Mouse (Mus musculus) testis, adult 2 months (tissue): ENCODE data around the gene Phrf1. TPM values are rescaled to one million over a fixed set of nuclear protein-coding genes. Genes with fewer than 3 reads are reported as not detected.

Experiments used
- H3K27ac ChIP-seq: fragments of 200-500 bp; 2 replicates; pipeline ENCODE4 v1.5.1; 2012; ENCODE audit warnings: low read depth, low read length; ENCODE audit not compliant: control insufficient read depth, insufficient read depth
- H3K27me3 ChIP-seq: fragments of 200-500 bp; 2 replicates; pipeline ENCODE4 v1.6.1; 2012; ENCODE audit warnings: mild to moderate bottlenecking, low read length, moderate library complexity; ENCODE audit not compliant: control insufficient read depth, insufficient read depth
- H3K36me3 ChIP-seq: fragments of 200-500 bp; 2 replicates; pipeline ENCODE4 v1.6.1; 2012; ENCODE audit warnings: mild to moderate bottlenecking, low read length; ENCODE audit not compliant: control insufficient read depth, insufficient read depth
- H3K4me1 ChIP-seq: fragments of 200-500 bp; 2 replicates; pipeline ENCODE4 v1.6.1; 2012; ENCODE audit warnings: low read length; ENCODE audit not compliant: control insufficient read depth, insufficient read depth
- H3K4me3 ChIP-seq: fragments of 200-500 bp; 2 replicates; pipeline ENCODE4 v1.5.1; 2012; ENCODE audit warnings: low read depth, mild to moderate bottlenecking, low read length, moderate library complexity, mixed read lengths; ENCODE audit not compliant: control insufficient read depth
- CTCF ChIP-seq: fragments of 200-500 bp; IDR thresholded peaks from 2 replicates; pipeline ENCODE4 v1.5.1; 2012; ENCODE audit warnings: low read depth, mild to moderate bottlenecking, inconsistent platforms, low read length, moderate library complexity; ENCODE audit not compliant: control insufficient read depth, insufficient read depth, insufficient replicate concordance
- POLR2A ChIP-seq: fragments of 200-500 bp; IDR thresholded peaks from 2 replicates; pipeline ENCODE4 v1.6.1; 2012; ENCODE audit warnings: low read depth, mild to moderate bottlenecking, inconsistent platforms, low read length, moderate library complexity; ENCODE audit not compliant: control insufficient read depth
- polyA plus RNA-seq: library from polyadenylated mRNA; depleted of rRNA; stranded (reverse); fragments of >200 nt; gene quantifications from 2 replicates; pipeline ENCODE4 v1.2.3, GENCODE M21; 2012

Phrf1 gene
- polyA plus RNA-seq, 1 experiment = 19.0 TPM

DNA sequence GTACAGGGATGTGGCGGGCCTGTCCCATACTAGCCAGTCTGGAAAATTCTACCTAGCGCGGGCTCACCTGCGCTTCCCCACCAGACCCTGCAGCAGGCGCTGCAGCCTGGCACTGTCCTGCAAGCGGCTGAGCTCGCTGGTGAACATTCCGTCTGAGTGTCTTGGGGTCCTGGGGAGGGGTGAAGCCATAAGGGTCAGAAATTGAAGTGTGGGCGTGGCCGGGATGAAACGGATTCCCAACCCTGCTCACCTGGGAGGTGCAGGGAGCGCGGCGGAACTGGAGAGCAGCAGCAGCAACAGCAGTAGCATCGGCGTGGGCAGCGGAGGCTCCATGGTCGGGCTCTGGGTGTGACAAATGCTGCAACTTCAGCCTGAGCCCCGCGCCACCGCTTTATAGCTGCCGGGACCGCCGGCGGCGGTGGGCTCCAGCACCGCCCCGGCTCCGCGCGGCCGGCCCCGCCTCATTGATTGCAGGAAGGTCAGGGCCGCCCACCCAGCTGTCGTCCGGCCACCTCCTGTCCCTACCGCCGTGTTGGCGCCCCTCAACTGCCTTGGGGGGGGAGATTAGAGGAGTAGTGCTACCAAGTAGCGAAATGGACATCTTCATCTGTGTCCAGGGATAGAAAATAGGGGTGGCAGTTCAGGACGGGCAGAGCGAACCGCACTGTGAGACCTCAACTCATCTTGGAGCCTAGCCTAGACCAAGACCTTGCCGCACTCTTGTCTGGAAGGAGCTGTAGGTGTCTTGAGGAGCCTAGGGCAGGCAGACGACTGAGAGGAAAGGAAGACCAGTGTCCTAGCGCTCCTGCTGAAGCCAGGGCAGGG lies 50.4 kb downstream of the Phrf1 start, which contains the start of gene Sct:
TSS of gene Sct (minus strand) at position 368 of the 825 bp plus-strand sequence.
- H3K4me3 ChIP-seq = peak within 1 kb of the TSS; percentile 51
- peaks cover 9% of the 10 kb centered on the region for H3K4me1 ChIP-seq
- peak; percentile 31; the same call in 1 of the 2 replicates for TF ChIP-seq CTCF
- no peak for TF ChIP-seq POLR2A
- no peaks in the 10 kb centered on the region for H3K36me3 ChIP-seq
- no peak within 1 kb of the TSS; the same call in 1 of the 2 replicates for H3K27ac ChIP-seq
- no peaks in the 10 kb centered on the region for H3K27me3 ChIP-seq

DNA sequence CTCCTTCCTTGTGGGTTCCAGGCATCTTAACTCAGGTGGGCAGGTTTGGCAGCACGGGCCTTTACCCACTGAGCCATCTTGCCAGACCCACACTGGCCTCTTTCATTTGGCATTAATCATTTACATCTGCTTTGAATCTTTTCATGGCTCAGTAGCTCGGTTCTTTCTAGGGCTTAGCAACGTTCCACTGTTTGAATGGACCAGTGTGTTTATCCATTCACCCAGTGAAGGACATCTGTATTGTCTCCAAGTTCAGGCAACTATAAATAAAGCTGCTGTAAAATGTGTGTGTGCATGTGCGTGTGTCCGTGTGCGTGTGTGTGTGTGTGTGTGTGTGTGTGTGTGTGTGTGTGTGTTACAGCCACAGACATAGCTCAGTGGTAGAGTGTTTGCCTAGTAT lies 52.9 kb downstream of the Phrf1 start:
- TF ChIP-seq POLR2A (no peak), CTCF (no peak)
- Histone ChIP-seq H3K27ac (no peak overlapping the region), H3K36me3 (no peaks in the 10 kb centered on the region), H3K4me3 (no peak overlapping the region), H3K4me1 (peaks cover 9% of the 10 kb centered on the region), H3K27me3 (no peaks in the 10 kb centered on the region)

- Histone ChIP-seq H3K27me3 (no peaks in the 10 kb centered on the region), H3K4me3 (no peak overlapping the region), H3K27ac (no peak overlapping the region), H3K4me1 (peaks cover 9% of the 10 kb centered on the region), H3K36me3 (no peaks in the 10 kb centered on the region)
- TF ChIP-seq POLR2A (no peak), CTCF (no peak)
Observed at GRCm38 (mm10) chr7:141282756-141283155, 54.2 kb downstream of the Phrf1 start.

DNA sequence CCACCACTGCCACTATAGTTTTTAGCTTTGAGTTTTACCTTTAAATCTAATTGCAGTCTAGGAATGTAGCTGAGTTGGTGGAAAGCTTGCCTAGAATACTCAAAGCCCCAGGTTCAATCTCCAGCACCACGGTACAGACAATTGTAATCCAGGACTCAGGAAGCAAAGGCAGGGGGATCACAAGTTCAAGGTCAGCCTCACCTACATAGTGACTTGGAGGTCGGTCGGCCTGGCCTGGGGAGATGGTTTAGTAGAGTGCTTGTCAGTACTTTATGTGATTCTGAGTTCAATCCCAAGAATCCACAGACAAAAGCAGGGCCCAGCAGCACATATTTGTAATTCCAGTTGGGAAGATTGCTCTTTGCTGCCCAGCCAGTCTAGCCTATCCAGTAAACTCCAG lies 59.5 kb downstream of the Phrf1 start:
- H3K4me1 ChIP-seq = no peaks in the 10 kb centered on the region; the same call in 1 of the 2 replicates
- TF ChIP-seq CTCF = no peak
- TF ChIP-seq POLR2A = no peak
- H3K4me3 ChIP-seq = no peak overlapping the region
- H3K36me3 ChIP-seq = no peaks in the 10 kb centered on the region
- H3K27me3 ChIP-seq = no peaks in the 10 kb centered on the region
- H3K27ac ChIP-seq = no peak overlapping the region

DNA sequence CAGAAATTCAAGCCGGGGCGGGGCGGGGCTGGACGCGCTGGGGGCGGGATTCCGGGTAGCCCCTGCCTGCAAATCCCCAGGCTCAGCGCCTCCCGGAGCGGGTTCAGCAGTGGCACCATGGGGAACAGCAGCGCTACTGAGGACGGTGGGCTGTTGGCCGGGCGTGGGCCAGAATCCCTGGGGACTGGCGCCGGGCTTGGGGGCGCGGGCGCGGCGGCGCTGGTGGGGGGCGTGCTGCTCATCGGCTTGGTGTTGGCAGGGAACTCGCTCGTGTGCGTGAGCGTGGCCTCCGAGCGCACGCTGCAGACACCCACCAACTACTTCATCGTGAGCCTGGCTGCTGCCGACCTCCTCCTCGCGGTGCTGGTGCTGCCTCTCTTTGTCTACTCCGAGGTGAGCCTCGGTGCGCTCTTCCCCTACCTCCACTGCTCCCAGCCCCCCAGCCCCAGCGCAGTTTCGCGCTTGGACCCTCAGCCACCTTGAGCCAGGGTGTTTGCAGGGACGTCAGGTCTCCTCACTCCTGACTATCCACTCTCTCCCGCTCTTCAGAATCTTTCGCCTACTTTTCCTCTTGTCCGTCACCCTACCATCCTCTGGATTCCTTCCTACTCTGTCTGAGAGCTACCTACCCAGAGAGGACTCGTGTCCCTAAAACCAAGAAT lies 63.5 kb downstream of the Phrf1 start, which contains the start of gene Drd4:
TSS of gene Drd4 (plus strand) at position 86 of the 662 bp plus-strand sequence.
- H3K36me3 ChIP-seq = no peaks in the 10 kb centered on the region
- H3K4me3 ChIP-seq = peak within 1 kb of the TSS; percentile 84
- H3K4me1 ChIP-seq = peaks cover 9% of the 10 kb centered on the region
- TF ChIP-seq CTCF = no peak
- 0 out of 2 replicates have a peak, but pooled peaks have one; percentile 17 for TF ChIP-seq POLR2A
- peak within 1 kb of the TSS; percentile 67 for H3K27ac ChIP-seq
- H3K27me3 ChIP-seq = no peaks in the 10 kb centered on the region

DNA sequence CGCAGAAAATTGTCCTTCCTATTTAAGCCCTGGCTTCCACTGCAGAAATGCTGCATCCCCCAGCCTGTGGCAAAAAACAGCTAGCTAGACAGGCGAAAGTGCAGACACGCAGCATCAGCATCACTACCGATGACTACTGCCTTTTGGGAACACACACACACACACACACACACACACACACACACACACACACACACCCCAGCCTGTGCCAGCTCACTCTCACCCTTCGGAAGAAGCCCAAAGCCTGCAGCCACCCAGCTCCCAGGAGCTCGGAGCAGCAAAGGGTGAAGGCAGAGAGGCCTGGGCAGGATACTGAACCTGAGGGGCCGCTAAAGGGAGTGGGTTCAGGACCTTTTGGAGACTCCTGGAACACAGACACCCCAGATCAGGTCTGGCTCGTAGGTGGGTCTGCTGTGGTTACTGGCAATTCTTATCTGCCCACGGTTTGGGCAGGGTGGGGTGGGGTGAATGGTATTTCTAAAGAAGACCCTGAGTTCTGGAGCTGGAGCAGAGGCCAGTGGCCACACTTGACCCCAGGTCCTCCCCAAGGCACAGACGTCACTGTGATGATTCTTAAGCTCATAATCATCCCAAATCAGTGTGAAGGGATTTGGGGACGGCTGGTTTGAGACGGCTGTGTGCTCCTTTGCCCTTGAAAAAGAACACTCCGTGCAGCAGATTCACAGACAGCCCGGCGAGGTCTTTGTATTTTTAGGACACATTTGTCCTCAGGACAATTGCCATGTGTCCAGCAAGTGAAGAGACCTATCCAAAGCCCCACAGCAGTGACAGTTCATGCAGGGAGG lies 64.2 kb downstream of the Phrf1 start:
- Histone ChIP-seq H3K4me3 (peak overlapping the region; percentile 84), H3K36me3 (no peaks in the 10 kb centered on the region), H3K27ac (peak overlapping the region; percentile 67), H3K27me3 (no peaks in the 10 kb centered on the region), H3K4me1 (peaks cover 9% of the 10 kb centered on the region)
- TF ChIP-seq CTCF (no peak), POLR2A (no peak)

- no peak for TF ChIP-seq POLR2A
- TF ChIP-seq CTCF = no peak
- H3K27ac ChIP-seq = peak overlapping the region; percentile 59
Observed at GRCm38 (mm10) chr7:141293852-141294471, 65.4 kb downstream of the Phrf1 start.

More at GRCm38 (mm10) chr7:141293852-141294471, 65.4 kb downstream of the Phrf1 start:
- no peaks in the 10 kb centered on the region for H3K27me3 ChIP-seq
- no peaks in the 10 kb centered on the region for H3K36me3 ChIP-seq
- H3K4me1 ChIP-seq = peaks cover 9% of the 10 kb centered on the region
- H3K4me3 ChIP-seq = peak overlapping the region; percentile 41
